Mouse (Mus musculus) 416B (cell line): ENCODE results near the gene Doc2a.

Experiments used
- DNase-seq: peaks from one replicate; pipeline ENCODE4 v3.0.0; 2011; ENCODE audit warnings: low read depth

Doc2a gene

DNA sequence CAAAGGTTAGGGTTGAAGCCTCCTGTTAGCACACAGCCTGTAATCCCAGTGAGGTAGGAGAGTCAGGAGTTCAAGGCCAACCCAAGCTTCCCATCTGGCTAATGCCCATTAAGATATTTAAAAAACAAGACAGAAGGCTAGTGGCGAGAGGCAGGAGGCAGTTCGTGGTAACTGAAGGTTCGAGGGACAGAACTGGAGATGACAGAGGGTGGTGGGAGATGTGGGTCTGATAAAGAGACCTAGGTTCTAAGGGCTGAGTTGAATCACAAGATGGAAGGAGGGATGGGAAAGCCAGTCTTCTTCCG, at the start of gene Doc2a:
TSS of gene Doc2a (plus strand) at position 301 of the 305 bp plus-strand sequence.
- DNase-seq = no peak

DNA sequence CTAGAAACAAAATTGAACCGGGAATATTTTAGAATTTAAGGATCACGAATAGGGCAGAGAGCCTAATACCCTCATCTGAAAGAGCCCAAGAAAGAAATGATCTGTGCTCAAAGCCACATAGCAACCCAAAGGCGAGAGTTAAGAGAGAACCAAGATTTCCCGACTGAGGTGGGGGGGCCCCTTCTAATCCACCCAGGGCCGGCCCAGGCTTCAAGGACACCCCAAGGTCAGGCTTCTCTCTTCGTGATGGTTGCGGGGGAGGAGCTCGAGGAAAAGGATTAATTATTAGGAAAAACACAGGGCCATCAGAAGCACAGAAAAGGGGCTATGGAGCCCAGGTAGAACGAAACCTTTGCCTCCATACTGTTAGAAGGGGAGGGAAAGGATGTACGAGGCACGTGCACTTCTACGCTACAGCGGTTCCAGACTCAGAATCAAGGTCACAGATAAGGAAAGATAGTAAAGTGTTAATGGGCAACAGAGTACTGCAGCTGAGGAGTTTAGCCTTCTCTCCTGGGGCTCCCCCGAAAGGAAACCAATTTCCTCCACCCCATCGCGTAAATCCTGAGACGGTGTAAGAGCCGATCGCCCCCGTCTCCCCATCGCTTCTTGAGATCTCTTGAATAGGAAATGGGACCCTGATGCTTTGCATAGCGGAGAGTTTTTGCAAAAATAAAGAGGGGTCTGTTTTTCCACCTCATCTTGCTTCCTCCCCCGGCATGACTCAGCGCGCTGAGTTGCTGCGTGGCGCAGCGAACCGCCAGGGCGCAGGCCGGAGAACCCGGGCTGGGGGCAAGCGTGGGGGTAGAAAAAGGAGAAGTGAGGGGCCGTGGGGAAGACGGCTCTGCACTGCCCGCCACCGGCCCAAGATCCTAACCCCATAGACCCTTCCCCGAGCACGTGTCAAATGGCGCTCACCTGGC, 48.8 kb upstream of the Doc2a start:
- DNase-seq = no peak

DNA sequence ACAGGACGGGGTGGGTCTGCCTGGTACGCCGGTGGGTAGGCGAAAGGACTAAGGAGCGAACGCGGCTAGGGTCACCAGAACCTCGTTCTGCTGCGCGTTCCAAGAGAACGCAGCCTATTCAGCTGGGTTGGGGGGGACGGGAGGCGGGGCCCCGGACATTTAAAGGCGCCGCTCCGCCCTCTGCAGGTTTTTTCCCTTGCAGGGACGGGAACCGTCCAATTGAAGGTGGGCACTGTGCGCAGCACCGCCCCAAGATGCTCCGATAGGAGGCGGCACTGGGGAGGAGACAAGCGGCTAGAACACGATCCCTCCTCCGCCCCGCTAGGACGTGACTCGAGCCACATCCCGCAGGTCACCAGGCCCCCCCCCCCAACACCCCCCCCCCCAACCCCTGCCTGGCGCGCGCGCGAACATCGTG, 48.2 kb upstream of the Doc2a start:
- DNase-seq = peak; percentile 99

DNA sequence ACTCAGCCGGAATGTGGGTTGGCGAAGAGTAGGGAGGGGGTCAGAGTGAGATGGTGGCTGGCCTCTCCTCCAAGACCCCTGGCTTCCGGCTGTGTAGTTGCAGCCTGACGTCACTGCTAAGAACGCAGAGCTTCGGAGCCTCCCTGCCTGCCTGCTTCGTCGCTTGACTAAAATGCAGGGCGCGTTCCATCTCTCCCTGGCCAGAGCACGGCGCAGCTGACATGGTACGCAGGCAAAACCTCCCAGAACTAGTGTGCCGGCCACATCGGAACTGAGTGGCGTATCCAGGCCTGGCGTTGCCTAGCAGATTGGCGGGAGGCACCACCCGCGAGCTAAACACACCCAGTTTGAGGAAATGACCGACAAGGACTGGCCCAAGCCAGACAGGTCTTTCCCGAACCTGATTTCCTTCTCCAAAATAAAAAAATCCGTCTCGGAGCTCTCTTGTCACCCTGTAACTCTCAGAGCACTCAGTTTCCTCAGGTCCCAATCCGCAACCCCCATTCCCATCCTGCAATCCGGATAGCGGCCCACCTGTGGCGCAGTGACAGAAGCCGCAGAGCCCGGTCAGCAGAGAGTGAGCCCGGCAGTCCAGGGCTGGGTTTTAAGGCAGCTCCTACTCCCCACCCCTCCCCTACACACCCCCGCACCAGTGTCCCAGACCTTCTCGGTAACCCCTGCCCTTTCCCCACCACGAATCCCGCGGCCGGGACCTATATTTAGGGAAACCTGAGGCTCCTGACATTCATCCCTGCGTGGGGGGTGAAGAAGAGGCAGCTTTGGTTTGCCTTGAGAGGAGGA, 47.5 kb upstream of the Doc2a start:
- DNase-seq = no peak

DNA sequence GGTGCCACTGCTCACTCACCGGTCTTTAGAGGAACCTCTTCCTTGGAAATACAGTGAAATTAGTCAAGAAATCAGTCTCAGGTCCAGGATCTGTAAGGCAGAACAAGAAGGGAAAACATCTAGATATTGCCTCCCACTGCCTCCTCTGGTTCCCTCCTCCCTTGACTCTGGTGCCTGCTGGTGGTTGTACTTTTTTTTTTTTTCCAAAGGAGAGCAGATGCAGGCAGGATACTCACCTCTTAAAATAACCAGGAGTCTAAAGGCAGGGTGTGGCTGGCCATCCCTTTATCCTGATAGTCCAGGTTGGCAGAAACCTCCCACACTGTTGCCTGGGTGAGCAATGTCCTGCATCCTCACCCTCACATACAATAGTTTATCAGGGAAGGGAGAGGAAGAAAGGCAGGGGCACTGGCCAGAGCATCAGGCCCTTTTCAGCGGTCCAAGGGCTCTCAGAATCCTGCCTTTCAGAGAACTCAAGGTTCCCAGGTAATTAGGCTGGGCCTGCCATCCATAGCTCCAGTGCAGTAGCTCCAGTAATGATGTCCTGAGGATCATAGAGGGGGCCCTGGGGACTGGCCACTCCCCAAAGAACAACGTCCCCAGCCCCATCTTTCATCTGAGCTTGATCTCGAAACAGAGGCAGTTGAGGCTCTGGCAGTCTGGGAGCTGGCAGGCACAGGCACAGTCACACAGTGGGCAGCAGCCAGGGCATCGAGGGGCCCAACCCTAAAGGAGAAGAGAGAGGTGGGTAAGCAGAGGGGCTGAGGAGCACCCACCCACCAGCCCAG, 46.8 kb upstream of the Doc2a start:
- DNase-seq = no peak

DNA sequence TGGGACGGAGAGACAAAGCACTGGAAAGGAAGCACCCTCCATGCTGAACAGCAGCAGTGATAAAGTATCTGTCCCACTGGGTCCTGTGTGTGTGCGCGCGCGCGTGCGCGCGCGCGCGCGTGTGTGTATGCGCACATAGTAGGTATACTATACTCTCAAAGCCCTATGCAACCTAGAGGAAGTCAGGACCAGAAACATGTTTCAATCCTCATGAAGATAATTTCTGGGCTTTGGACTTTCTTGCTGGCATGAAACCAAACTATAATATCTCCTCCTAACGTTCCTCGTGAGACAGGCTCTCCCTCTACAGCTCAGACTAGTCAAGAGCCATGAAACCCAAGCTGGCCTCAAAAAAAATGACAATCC, 46.2 kb upstream of the Doc2a start:
- DNase-seq = no peak

DNA sequence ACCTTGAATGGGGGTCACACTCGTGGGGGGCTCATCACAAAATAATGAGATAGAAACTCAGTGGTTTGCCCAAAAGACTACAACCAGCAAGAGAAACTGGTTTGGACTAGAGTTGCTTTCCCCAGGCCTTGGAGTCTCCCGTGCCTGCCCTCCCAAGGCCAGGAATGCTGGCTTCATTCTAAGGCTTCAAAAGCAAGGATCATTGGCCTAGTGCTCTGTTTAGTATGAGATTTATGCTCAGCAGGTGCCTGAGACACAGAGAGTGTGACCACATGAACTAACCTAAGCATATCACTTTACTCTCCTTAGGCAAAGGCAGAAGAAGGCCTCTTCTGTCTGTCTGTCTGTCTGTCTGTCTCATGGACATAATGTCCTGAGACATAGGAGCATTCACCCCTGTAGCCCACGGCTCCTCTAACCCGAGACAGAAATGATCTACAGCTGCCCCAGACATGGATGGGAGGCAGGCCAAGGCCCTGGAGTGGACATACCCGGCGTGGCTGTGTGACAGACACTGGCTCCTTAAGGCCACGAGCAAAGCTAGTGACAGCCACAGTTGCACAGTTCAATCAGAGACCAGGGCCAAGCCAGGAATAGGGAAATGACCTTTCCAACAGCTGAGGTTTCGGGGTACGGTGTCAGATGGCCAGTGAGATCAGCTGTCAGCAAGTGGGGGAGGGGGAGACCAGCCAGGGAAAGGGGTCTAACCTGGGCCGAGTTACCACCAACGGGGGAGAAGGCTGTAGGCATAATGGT, 44.9 kb upstream of the Doc2a start:
- DNase-seq = no peak

DNA sequence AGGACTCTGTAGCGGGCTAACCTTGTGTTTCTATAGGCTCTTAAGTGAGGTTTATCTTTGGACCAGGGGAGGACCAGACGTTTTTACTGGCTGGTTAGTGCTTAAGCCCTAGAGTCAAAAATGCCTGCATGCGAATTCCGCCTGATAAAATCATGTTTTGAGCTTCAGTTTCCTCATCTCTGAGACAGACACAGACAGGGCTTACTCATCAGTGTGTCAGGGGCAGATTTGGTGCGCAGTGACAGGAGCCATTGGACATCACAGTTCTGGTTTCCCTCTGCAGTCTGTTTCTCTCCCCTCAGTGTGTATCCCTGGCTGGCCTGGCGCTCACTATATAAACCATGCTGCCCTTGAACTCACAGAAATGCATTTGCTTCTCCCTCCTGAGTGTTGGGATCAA, 44.0 kb upstream of the Doc2a start:
- DNase-seq = peak; percentile 69

DNA sequence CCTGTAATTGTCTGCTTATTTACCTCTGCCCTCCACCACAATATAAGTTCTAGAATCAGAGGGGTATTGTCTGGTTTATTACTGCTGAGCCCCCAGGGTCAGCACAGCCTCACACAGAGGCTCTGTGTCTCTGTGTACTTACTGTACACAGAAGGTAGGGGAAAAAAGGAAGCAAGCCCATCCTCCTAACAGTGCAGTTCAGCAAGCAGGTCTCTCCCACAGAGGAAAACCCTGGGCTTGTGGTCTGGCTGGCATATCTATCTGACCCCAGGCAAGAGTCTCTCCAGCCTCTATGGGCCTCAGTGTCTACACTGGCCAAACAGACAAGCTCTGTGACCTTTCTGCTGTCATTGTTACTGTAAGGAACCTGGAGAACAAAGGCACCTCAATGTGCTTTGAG, 43.5 kb upstream of the Doc2a start:
- peak; percentile 74 for DNase-seq

DNA sequence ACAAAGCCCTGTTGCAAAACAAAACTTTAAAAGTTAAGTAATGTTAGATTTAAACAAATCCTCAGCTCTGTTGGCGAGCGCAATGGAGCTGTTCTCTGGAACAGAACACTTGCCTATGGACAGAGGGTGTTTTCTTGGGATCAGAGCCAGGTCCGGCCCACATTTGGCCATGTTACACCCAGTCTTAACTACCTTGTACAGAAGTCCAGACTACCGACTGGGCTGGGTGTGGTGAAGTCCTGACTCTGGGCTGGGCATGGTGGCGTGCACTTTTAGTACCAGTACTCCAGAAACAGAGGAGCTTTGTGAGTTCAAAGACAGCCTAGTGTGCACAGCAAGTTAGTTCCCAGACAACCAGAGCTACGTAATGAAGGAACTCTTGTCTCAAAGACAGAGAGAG, 40.3 kb upstream of the Doc2a start:
- no peak for DNase-seq

DNA sequence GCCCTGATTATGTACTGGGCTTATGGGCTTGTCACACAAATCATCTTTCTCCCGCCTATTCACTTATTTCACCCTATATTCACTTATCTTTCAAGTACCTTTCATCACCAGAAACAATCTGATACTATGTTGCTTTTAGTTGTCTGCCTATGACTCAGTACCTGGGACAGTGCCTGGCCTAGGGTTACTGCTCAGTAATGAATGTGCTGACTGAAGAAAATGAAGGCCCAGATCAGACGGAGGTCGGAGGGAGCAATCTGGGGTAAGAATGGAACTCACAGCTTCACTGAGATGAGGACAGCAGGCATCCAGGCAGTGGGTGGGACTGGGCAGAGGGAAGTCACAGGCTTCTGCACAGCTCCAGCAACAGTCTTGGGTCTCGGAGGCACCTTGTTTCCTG, 39.8 kb upstream of the Doc2a start:
- DNase-seq = no peak

DNA sequence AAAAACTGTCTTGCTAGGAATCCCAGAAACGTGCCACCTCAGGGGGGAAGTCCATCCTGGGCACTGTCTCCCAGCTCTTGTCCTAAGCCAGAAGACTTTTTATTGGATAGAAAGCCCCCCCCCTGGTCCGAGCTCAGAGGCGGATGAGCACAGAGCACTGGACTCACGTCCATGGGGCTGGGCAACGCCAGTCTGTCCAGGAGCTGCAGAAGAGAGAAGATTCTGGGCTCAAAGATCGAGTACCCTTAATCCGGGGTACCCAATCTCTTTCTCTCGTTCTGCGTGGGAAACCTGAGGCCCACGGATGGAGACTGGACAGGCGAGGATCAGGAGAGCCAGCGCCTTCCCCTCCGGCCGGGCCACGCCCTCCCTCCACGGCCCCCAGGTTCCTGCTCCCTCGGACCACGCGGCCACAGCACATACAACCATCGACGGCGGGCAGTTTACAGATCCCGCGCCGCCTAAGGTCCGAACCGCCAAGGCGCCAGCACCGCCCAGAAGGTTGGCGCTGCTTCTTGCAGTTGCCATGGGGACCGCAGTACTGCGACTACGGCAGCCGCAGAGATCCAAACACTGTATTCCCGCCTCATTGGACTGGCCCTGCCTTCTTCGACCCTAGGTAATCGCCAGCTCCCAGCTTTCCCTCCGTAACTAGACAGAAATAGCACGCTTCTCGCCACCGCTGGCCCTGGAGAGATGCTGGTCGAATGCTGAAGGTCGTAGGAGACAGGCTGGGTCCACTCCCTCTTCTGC, 38.3 kb upstream of the Doc2a start:
- DNase-seq = peak; percentile 90

DNA sequence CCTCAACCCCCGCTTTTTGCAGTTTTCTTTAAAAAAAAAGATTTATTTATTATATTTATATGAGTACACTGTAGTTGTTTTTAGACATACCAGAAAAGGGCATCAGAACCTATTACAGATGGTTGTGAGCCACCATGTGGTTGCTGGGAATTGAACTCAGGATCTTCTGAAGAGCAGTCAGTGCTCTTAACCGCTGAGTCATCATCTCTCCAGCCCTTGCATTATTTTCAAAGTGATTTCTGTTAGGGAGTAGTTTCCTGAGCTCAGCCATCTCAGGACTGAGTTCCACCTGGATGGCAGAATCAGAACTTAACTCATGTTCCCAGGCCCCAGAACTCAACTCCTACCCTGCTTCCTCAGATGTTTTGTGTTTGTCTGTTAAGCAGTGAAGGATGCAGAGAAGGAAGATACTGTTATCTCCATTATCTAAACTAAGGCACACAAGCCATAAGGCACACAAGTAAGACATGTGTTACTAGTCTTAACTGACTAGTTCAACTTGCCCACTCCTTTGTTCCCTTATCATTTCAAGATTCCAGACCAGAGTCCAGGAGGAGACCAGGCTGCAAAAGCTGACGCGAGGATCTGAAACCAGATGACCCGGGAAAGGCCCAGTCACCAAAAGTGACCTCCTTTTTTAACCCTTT, 37.4 kb upstream of the Doc2a start:
- peak; percentile 49 for DNase-seq

DNA sequence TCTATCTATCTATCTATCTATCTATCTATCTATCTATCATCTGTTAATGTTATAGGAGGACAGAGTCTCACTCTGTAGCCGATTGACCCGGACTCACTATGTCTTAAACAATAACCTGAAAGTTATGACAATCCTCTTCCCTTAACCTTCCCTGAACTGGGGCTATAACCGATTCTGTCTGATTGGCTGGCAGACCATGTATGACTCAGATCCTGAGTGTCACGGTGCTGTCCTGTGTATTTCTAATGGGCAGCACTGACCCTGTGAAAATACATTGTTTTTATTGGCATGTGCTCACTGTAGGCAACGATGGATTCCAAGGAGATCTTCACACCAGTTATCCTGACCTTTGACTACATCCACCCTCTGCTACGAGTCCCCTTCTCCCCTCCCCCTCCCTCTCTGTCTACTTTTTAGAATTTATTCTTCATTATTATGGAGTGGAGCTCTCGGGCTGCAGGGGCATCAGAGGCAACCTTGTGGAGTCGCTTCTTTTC, 31.4 kb upstream of the Doc2a start:
- peak; percentile 68 for DNase-seq

DNA sequence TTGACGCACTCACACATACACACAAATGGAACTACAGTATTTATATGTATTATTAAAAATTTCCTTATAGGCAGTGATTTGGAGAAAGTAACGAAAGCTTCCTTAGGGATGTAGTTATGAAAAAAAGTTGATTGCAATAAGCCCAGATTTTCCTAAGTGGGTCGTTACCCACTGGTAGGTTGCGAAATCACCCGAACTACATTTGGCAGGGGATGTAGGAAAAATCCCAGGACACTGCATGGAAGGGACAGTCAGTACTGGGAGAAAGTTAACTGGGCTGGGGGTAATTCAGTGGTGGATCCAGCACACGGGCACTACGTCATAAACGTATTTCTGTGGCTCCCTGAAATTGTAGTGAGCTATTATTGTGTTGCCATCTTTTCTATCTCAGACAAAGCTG, 30.7 kb upstream of the Doc2a start:
- no peak for DNase-seq

DNA sequence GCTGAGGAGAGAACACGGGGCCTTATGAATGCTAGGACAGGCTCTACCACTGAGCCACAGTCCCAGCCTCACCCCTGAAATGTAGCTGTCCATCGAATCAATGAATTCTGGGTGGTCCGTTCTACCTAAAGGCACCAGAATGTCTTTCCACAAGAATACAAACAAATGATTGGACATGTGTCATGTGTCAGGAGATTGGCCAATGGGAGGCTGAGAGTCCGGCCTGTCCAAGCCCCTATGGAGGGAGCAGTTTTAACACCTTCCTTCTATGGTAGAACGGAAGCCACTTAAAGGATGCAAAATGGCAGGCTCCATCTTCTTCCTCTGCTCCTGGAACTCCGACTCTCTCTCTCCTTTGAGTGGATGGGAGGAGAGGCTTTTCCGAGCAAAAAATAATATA, 29.6 kb upstream of the Doc2a start:
- DNase-seq = no peak

DNA sequence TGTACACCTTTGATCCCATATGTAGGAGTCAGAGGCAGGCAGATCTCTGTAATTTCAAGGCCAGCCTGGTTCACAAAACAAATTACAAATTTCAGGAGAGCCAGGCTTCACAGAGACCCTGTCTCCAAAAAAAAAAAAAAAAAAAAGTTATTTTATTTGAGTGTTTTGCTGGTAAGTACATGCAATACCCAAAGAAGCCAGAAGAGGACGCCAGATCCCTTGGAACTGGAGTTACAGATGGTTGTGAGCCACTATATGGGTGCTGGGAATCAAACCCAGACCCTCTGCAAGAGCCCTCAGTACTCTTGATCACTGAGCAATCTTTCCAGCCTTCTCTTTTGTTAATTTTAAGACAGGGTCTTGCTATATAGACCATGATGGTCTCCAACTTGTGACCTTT, 28.4 kb upstream of the Doc2a start:
- DNase-seq = no peak

DNA sequence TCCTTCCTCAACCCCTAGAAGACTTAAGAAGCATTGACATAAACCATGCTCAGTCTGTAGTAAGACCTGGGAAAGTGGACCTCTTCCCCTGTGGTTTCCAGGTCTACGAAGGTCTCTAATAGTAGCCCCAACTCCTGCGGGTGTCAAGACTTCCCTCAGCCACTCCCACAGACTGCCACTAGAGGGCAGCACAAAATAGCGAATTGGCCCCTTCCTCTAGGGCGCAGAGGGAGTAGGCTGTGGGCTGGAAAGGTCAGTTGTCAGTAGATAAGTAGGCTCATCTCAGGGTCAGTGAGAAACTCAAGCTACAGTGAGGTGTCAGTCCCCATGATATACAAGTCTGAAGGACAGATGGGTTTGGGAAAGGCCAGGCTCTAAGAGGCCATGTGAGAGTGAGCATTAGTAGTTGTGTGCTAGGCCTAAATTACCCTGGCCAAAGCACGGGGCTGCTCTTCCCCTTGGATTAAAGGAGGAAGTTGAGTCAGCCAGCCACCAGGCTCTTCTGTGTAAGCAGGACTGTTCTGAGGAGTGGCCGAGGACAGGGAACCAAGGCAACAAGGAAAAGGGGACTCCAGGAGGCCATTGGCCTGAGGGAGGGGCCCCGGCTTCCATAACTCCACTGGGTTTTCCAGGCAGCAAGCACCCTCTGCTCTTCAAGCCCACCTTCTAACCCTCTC, 25.2 kb upstream of the Doc2a start:
- peak; percentile 86 for DNase-seq

DNA sequence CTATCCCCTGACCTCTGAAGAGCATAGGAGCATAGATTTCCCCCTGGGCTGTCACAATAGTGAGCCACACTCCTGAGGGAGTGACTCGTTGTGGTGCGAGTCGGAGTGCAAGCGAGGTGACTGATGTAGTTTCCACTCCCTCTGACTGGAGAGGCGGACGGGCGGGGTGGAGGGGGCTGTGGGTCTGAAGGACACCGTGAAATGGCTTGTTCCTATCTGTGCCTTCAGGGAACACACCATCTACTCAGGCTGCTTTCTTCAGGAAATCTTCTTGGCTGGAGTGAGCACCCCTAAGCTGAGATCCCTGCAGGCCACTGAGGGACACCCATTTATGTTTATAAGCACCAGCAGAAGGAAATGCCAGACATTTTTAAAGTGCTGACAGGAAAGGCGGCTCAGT, 24.5 kb upstream of the Doc2a start:
- DNase-seq = no peak

DNA sequence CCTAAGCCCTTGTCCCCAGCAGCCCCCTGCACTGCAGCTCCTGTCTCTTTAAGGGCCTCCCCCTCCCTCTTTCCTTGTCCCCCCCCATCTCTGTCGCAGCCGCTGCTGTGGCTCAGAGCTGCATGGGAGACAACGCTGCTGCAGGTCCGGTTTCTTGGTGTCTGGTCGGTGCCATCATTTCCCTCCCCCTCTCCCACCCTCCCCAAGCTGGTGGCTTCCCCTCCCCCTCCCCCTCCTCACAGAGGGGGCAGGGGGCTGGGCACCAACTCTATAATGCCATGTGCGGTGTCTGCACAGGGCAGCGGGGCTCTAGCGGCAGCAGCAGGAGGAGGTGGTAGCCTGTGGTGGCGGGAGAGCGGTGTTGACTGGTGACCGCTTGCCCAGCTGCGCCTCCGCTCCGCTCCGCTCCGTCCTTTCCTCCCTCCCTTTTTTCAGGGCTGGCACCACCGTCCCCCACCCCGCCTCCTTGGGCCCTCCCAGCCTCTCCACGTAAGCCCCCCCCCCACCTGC, 24.0 kb upstream of the Doc2a start:
- DNase-seq = no peak
